Mouse (Mus musculus): ENCODE measurements around the gene Tstd2. TPM values are rescaled to one million over a fixed set of nuclear protein-coding genes. Genes with fewer than 3 reads are reported as not detected.

The Tstd2 gene
- polyA plus RNA-seq, 1 experiment from 2014 or later, result 39.1 TPM

DNA sequence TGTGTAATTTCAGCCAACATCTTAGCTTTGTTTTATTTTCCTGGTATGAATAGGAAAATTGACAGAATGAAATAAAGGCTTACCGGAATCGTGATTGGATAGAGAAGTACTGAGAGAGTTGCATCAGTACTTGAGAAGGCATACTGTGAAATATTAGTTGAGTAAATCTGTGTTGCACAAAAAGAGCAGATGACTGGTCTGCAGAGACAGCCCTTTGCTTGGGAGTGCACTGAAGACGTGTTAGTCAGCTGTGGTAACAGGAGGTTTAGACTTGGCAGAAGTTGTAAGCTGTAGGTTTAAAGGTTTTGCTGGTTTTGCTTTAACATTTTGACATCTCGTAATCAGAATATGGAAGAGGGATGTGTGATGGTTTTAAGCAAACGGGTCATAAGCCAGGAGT lies 27.3 kb upstream of the Tstd2 start:
- no peaks in the 10 kb centered on the region for H3K4me1 ChIP-seq (ENCODE audit: insufficient read depth, low read length)
- no peak overlapping the region for H3K4me3 ChIP-seq (ENCODE audit: low read length)
- H3K9me3 ChIP-seq (ENCODE audit: low read length), result no peaks in the 10 kb centered on the region
- H3K9ac ChIP-seq (replicated peaks; ENCODE audit: low read length), result no peak overlapping the region
- WGBS, result 96% methylated on average over 5 of the region's 5 CpGs
- peaks cover 71% of the 10 kb centered on the region for H3K36me3 ChIP-seq (ENCODE audit: insufficient read depth, low read length)
- H3K27me3 ChIP-seq (ENCODE audit: insufficient read depth, low read length), result no peaks in the 10 kb centered on the region
- H3K27ac ChIP-seq (ENCODE audit: low read length), result no peak overlapping the region
- no peak overlapping the region for H3K4me2 ChIP-seq (replicated peaks; ENCODE audit: low read depth, low read length)
- ATAC-seq (ENCODE audit: low FRiP score, low TSS enrichment), result no peak

GRCm38 (mm10) chr4:46164027-46164426 lies 25.5 kb upstream of the Tstd2 start:
- no peaks in the 10 kb centered on the region for H3K4me1 ChIP-seq (ENCODE audit: insufficient read depth, low read length)
- H3K27me3 ChIP-seq (ENCODE audit: insufficient read depth, low read length), result no peaks in the 10 kb centered on the region
- H3K4me3 ChIP-seq (ENCODE audit: low read length), result no peak overlapping the region
- ATAC-seq (ENCODE audit: low FRiP score, low TSS enrichment), result no peak
- no peak overlapping the region for H3K9ac ChIP-seq (replicated peaks; ENCODE audit: low read length)
- no peak overlapping the region for H3K4me2 ChIP-seq (replicated peaks; ENCODE audit: low read depth, low read length)
- no peaks in the 10 kb centered on the region for H3K9me3 ChIP-seq (ENCODE audit: low read length)
- H3K36me3 ChIP-seq (ENCODE audit: insufficient read depth, low read length), result peaks cover 64% of the 10 kb centered on the region
- 81% methylated on average over 2 of the region's 2 CpGs for WGBS
- peak overlapping the region; percentile 1; the same call in 1 of the 2 replicates for H3K27ac ChIP-seq (ENCODE audit: low read length)

GRCm38 (mm10) chr4:46151903-46152544 lies 13.5 kb upstream of the Tstd2 start:
- Histone ChIP-seq H3K27ac (ENCODE audit: low read length) (no peak overlapping the region), H3K27me3 (ENCODE audit: insufficient read depth, low read length) (no peaks in the 10 kb centered on the region), H3K4me2 (replicated peaks; ENCODE audit: low read depth, low read length) (no peak overlapping the region), H3K4me1 (ENCODE audit: insufficient read depth, low read length) (no peaks in the 10 kb centered on the region), H3K4me3 (ENCODE audit: low read length) (no peak overlapping the region), H3K9me3 (ENCODE audit: low read length) (no peaks in the 10 kb centered on the region), H3K9ac (replicated peaks; ENCODE audit: low read length) (no peak overlapping the region), H3K36me3 (ENCODE audit: insufficient read depth, low read length) (peaks cover 58% of the 10 kb centered on the region)
- ATAC-seq (ENCODE audit: low FRiP score, low TSS enrichment), result no peak
- WGBS, result 91% methylated on average over 12 of the region's 12 CpGs

- Histone ChIP-seq H3K4me3 (ENCODE audit: low read length) (no peak overlapping the region), H3K27me3 (ENCODE audit: insufficient read depth, low read length) (no peaks in the 10 kb centered on the region), H3K36me3 (ENCODE audit: insufficient read depth, low read length) (peaks cover 28% of the 10 kb centered on the region), H3K9me3 (ENCODE audit: low read length) (no peaks in the 10 kb centered on the region), H3K27ac (ENCODE audit: low read length) (no peak overlapping the region), H3K9ac (replicated peaks; ENCODE audit: low read length) (no peak overlapping the region), H3K4me2 (replicated peaks; ENCODE audit: low read depth, low read length) (no peak overlapping the region), H3K4me1 (ENCODE audit: insufficient read depth, low read length) (no peaks in the 10 kb centered on the region)
- WGBS, result 94% methylated on average over 1 of the region's 1 CpGs
- ATAC-seq (ENCODE audit: low FRiP score, low TSS enrichment), result no peak
Measured at GRCm38 (mm10) chr4:46146881-46147280, 8.4 kb upstream of the Tstd2 start.

DNA sequence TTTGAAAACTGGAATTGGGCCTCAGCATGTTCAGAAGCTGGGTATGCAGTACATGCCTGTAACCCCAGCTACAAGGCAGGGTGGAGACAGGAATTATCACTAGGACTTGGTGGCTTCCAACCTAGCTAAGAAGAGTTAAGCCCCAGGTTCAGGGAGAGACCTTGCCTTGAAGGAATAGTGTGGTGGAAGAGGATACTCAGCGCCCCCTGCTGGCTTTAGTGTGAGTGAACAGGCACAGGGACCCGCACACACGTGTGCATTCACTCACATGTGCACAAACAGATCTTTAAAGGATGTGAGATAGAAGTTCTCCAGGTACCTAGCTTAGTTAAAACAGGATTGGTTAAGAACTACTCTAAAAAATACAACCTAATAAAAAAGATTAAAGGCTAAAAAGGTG lies 5.8 kb upstream of the Tstd2 start:
- no peak for ATAC-seq (ENCODE audit: low FRiP score, low TSS enrichment)
- H3K27me3 ChIP-seq (ENCODE audit: insufficient read depth, low read length), result no peaks in the 10 kb centered on the region
- no peak overlapping the region for H3K9ac ChIP-seq (replicated peaks; ENCODE audit: low read length)
- H3K4me2 ChIP-seq (replicated peaks; ENCODE audit: low read depth, low read length), result no peak overlapping the region
- H3K4me3 ChIP-seq (ENCODE audit: low read length), result no peak overlapping the region
- H3K36me3 ChIP-seq (ENCODE audit: insufficient read depth, low read length), result peaks cover 14% of the 10 kb centered on the region; the same call in 1 of the 2 replicates
- peaks cover 13% of the 10 kb centered on the region for H3K4me1 ChIP-seq (ENCODE audit: insufficient read depth, low read length)
- H3K27ac ChIP-seq (ENCODE audit: low read length), result no peak overlapping the region
- WGBS, result 76% methylated on average over 3 of the region's 3 CpGs
- no peaks in the 10 kb centered on the region for H3K9me3 ChIP-seq (ENCODE audit: low read length)

GRCm38 (mm10) chr4:46137629-46138286 lies 736 bp downstream of the Tstd2 start:
- H3K27ac ChIP-seq (ENCODE audit: low read length), result peak overlapping the region; percentile 100
- H3K27me3 ChIP-seq (ENCODE audit: insufficient read depth, low read length), result no peaks in the 10 kb centered on the region
- peak overlapping the region; percentile 96 for H3K4me3 ChIP-seq (ENCODE audit: low read length)
- 5% methylated on average over 17 of the region's 17 CpGs for WGBS
- H3K4me2 ChIP-seq (replicated peaks; ENCODE audit: low read depth, low read length), result peak overlapping the region; percentile 71
- ATAC-seq (ENCODE audit: low FRiP score, low TSS enrichment), result peak; percentile 80
- H3K9me3 ChIP-seq (ENCODE audit: low read length), result no peaks in the 10 kb centered on the region
- H3K9ac ChIP-seq (replicated peaks; ENCODE audit: low read length), result peak overlapping the region; percentile 96
- peaks cover 16% of the 10 kb centered on the region for H3K36me3 ChIP-seq (ENCODE audit: insufficient read depth, low read length)
- peaks cover 28% of the 10 kb centered on the region for H3K4me1 ChIP-seq (ENCODE audit: insufficient read depth, low read length)

DNA sequence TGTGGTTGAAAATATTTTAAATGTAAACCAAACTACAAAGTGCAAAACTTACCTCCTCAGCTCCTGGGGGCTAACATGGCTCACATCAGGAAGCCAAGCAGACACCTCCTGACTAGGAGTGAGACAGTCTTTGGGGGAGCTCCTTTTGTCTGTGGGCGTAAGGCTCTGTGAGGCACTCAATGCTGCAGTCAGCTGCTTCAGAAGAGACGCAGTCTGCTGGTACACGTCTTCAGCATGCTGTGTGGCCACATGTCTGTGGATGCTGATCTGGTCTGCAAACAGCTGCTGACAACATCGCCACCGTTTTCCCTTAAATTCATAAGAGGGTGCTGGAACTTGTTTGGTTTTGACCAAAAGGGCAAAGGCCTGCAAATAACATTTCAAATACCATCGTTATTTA lies 6.7 kb downstream of the Tstd2 start:
- WGBS, result 86% methylated on average over 6 of the region's 6 CpGs
- H3K9me3 ChIP-seq (ENCODE audit: low read length), result no peaks in the 10 kb centered on the region
- no peak overlapping the region for H3K27ac ChIP-seq (ENCODE audit: low read length)
- H3K4me3 ChIP-seq (ENCODE audit: low read length), result no peak overlapping the region
- H3K4me2 ChIP-seq (replicated peaks; ENCODE audit: low read depth, low read length), result no peak overlapping the region
- H3K4me1 ChIP-seq (ENCODE audit: insufficient read depth, low read length), result peaks cover 27% of the 10 kb centered on the region
- H3K9ac ChIP-seq (replicated peaks; ENCODE audit: low read length), result no peak overlapping the region
- no peaks in the 10 kb centered on the region for H3K27me3 ChIP-seq (ENCODE audit: insufficient read depth, low read length)
- no peak for ATAC-seq (ENCODE audit: low FRiP score, low TSS enrichment)
- H3K36me3 ChIP-seq (ENCODE audit: insufficient read depth, low read length), result peaks cover 52% of the 10 kb centered on the region

DNA sequence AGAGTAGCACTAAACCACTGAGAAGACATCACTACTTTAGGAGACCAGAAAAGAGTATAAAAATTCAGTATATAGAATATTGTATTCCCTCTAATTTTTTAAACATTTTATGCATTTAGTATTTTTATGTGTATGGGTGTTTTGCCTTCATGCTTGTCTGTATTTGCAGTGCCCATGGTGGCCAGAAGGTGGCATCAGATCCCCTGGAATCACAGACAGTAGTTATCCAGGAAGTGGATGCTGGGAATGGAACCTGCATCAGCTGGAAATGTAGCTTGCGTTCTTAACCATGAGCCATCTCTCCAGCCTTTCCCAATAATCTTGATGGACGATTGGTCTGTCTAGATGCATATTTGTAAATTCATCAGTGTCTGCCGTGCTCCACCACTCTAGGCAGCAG lies 8.3 kb downstream of the Tstd2 start:
- H3K36me3 ChIP-seq (ENCODE audit: insufficient read depth, low read length), result peaks cover 61% of the 10 kb centered on the region

DNA sequence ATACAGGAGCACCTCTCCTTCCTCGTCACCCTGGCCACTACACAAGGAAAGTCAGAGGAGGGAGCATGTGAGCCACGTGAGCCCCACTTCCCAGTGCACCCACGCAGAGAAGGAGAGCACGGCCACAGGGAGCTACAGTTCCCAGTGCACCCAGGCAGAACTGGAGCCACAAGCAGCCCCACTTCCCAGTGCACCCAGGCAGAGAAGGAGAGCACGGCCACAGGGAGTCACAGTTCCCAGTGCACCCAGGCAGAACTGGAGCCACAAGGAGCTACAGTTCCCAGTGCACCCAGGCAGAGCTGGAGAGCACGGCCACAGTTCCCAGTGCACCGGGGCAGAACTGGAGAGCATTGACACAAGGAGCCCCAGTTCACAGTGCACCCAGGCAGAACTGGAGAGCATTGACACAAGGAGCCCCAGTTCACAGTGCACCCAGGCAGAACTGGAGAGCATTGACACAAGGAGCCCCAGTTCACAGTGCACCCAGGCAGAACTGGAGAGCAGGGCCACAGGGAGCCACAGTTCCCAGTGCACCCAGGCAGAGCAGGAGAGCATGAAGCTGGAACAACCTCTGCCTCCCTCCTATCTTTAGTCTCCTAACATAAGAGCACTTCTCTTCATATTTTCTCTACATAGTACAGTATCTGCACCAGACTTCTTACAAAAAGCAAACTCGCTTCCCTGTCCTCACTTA lies 9.0 kb downstream of the Tstd2 start:
- Histone ChIP-seq H3K27ac (ENCODE audit: low read length) (peak overlapping the region; percentile 83), H3K27me3 (ENCODE audit: insufficient read depth, low read length) (no peaks in the 10 kb centered on the region), H3K4me2 (replicated peaks; ENCODE audit: low read depth, low read length) (no peak overlapping the region; the same call in 1 of the 2 replicates), H3K9ac (replicated peaks; ENCODE audit: low read length) (no peak overlapping the region), H3K36me3 (ENCODE audit: insufficient read depth, low read length) (peaks cover 65% of the 10 kb centered on the region), H3K4me1 (ENCODE audit: insufficient read depth, low read length) (peaks cover 22% of the 10 kb centered on the region), H3K4me3 (ENCODE audit: low read length) (no peak overlapping the region), H3K9me3 (ENCODE audit: low read length) (no peaks in the 10 kb centered on the region)
- 42% methylated on average over 8 of the region's 8 CpGs for WGBS
- ATAC-seq (ENCODE audit: low FRiP score, low TSS enrichment), result peak; percentile 96

More for the DNA sequence above, 8.3 kb downstream of the Tstd2 start:
- ATAC-seq (ENCODE audit: low FRiP score, low TSS enrichment), result no peak
- 69% methylated on average over 3 of the region's 3 CpGs for WGBS
- Histone ChIP-seq H3K9ac (replicated peaks; ENCODE audit: low read length) (no peak overlapping the region), H3K27ac (ENCODE audit: low read length) (peak overlapping the region; percentile 83), H3K27me3 (ENCODE audit: insufficient read depth, low read length) (no peaks in the 10 kb centered on the region), H3K4me2 (replicated peaks; ENCODE audit: low read depth, low read length) (no peak overlapping the region), H3K9me3 (ENCODE audit: low read length) (no peaks in the 10 kb centered on the region), H3K4me3 (ENCODE audit: low read length) (no peak overlapping the region), H3K4me1 (ENCODE audit: insufficient read depth, low read length) (peaks cover 22% of the 10 kb centered on the region)

DNA sequence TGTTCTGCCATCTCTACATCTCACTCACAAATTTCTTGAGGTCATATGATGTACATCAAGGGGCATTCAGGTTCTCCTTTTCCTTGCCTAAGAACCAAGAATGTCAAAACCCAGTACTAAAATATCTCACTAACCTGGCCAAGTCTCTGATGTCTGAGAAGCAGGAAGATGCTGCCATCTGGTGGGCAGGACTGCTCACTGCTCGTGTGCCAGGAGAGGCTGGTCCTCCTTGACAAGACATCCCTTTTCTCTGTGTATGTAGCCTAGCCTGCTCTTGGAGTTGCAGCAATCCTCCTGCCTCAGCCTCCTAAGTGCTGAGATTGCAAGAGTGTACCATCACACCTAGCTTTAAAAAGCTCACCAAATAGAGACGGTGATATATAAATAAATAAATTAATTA lies 12.0 kb downstream of the Tstd2 start:
- Histone ChIP-seq H3K27ac (ENCODE audit: low read length) (no peak overlapping the region), H3K27me3 (ENCODE audit: insufficient read depth, low read length) (no peaks in the 10 kb centered on the region), H3K36me3 (ENCODE audit: insufficient read depth, low read length) (peaks cover 68% of the 10 kb centered on the region), H3K4me1 (ENCODE audit: insufficient read depth, low read length) (peaks cover 22% of the 10 kb centered on the region), H3K4me3 (ENCODE audit: low read length) (no peak overlapping the region), H3K9me3 (ENCODE audit: low read length) (no peaks in the 10 kb centered on the region), H3K9ac (replicated peaks; ENCODE audit: low read length) (no peak overlapping the region), H3K4me2 (replicated peaks; ENCODE audit: low read depth, low read length) (no peak overlapping the region)
- ATAC-seq (ENCODE audit: low FRiP score, low TSS enrichment), result no peak
- 38% methylated on average over 2 of the region's 2 CpGs for WGBS

Measured in kidney, embryonic 16.5 days (tissue).